Mouse (Mus musculus) layer of hippocampus, postnatal 25 days (tissue): ENCODE measurements around the gene Col17a1. TPM values are rescaled to one million over a fixed set of nuclear protein-coding genes. Genes with fewer than 3 reads are reported as not detected.

Experiments
- DNase-seq, 2 experiments: peaks; one replicate each; pipeline ENCODE4 v3.0.0; 2022; ENCODE audit warnings: mixed read lengths in 2 of 2, low spot score in 1 of 2; ENCODE audit errors: extremely low spot score in 1 of 2
- total RNA-seq, 2 experiments: library from RNA; stranded (reverse); gene quantifications; 2 replicates each; pipeline ENCODE4 v1.2.3; 2021

Col17a1 gene
- total RNA-seq, 2 experiments from 2014 or later, result 0.15 TPM; not detected in 1

DNA sequence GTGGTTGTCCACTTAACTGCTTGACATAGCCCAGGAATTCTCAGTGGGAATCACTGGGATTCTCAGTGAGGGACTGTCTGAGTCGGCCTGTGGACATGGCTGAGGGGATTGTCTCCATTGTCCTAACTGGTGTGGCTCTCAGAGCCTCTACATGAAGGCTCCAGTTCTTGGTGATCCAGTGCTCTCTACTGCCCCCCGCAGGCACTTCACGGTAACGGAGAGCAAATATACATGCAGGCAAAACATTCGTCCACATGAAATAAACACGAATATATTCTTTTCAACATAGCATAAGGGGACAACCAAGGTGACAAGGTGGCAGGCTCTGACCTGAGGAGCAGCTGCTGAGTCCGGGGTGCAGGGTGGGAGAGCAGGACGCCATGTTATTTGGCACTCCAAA lies 17.5 kb downstream of the Col17a1 start:
- peak in 1 of 2 experiments; percentile 53 for DNase-seq

DNA sequence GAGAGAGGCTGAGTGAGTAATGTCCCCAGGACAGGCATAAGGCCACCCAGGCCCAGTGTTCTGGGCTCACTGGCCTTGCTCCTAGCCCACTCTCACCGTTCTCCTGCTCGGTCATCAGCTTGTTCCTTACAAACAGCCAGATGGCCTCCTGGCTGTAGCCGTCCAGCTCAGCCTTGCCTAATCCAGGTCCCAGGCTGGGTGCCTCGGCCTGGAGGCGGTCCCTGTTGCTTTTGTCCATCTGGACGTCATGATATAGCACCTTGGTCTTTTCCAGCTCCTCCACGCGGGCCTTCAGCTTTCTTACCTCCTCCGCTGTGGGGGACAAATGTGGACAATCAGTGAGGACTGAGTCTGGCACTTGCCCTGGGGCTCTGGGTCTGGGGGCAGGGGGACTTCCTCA lies 23.5 kb downstream of the Col17a1 start:
- no peak for DNase-seq

DNA sequence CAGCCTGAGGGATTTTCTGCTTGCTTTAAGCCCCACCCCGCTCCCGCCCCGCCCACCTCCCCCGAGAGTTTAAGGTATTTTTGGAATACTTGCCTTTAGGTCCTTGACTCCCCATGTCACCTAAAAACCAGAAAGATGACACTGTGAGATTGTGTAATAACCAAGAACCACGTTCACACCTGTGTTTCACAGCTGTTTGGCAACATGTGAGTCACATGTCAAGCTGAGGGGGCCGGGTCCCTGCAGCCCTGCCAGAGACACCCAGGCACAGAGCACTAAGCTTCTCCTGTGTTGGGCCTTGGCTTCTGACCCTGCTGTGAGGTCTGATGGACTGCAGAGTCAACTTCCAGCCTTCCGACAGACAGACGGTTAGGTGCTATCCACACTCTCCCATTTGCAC lies 24.3 kb downstream of the Col17a1 start:
- no peak for DNase-seq

DNA sequence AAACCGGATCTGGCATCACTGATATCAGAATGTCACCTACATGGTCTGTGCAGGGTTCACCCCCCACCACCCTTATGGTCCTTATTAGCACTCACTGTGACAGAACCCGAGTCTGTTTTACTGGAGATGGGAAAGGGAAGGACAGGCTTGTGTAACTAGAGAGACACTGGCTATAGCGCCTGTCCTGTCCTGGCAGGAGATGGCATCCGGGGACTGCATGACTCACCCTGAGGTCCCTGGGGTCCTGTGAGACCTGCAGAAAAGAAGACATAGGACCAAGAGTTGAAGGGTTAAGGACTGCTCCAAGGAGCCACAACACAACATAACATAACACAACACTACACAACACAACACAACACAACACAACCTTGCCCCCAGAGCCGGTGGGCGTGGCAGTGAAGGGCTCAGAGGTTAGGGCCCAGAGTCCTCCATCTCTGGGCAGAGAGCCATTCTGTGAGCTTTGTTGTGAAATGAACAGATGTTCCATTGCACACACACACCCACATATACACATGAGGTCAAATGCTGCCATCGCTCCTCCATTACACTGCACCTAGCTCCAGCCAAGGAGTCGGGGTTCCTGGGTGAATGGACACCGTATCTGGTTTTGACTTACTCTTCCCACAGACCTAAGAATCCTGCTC lies 32.0 kb downstream of the Col17a1 start:
- no peak for DNase-seq

DNA sequence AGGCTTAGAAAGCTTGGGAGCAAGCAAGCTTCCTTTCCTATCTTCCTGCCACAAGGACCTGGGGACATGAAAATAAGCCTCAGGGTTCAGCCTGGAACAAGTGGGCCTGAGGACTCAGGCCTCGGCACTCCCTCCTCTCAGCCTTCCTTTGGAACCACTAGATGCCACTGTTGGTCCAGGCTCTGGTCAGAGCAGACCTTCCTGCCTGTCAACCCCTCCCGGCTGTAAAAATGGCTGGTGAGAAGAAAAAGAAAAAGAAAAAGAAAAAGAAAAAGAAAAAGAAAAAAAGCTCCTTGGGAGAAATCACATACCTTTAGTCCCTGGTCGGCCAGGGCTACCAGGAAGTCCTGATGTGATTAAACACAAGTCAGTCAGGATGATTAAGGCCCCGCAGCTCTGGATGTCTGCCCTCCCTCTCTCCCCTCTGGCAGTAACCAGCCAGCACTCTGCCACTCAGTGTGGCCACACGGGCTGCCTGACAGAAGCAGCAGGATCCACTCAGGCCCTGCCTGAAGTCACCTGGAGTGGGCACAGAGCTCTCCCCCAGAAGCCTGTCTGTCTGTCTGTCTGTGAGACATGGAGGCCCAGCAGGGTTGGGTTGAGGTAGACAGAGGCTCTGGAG lies 32.9 kb downstream of the Col17a1 start:
- peak in 1 of 2 experiments; percentile 35 for DNase-seq

DNA sequence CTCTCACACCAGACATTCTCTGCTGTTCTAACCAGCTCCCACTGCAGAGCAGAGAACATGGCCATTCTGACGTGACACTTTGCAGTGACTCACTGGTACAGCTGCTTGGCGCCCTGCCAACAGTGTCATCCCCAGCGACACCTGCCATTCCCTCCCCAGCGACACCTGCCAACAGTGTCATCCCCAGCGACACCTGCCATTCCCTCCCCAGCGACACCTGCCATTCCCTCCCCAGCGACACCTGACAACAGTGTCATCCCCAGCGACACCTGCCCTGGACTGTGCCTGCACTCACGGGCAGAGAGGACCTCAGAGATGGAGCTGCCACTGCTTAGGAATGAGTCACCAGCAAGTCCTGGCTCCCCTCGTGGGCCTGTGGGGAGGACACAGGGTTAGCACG lies 37.0 kb downstream of the Col17a1 start:
- DNase-seq, result no peak

DNA sequence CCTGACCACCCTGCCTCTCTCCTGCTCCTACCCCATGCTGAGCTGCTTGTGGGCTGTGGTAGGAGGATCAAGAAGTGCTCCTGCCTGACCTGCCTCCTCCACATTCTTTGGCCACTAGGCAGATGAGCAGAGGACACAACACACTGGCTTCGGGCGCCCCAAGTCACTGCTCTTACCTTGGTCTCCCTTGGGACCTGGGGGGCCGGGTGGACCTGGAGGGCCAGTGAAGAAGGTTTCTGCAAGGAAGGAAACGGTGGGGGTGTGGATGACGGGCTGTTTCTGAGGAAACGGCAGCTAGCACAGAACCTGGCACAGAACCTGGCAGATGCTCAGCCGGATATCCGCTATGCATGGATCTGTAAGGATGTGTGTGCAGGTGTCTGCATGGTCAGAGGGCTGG lies 38.7 kb downstream of the Col17a1 start:
- no peak for DNase-seq

DNA sequence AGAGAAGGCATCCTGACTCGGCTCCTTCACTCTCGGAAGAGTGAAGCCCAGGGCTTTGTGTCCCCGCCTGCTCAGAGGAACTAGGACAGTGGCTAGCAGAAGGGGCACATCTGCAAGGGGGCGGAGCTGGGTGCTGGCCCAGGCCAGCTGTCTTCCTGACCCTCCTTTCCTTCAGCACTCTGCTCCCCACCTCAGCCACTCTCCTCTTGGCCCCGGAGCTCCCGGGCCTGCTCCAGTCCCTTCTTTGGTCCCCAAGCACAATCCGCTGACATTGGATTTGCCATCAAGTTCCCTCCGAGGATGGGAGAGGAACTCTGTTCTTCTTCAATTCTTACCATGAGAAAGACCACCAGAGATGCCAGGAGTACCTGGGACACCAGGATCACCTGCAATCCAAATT lies 39.6 kb downstream of the Col17a1 start:
- DNase-seq, result no peak

DNA sequence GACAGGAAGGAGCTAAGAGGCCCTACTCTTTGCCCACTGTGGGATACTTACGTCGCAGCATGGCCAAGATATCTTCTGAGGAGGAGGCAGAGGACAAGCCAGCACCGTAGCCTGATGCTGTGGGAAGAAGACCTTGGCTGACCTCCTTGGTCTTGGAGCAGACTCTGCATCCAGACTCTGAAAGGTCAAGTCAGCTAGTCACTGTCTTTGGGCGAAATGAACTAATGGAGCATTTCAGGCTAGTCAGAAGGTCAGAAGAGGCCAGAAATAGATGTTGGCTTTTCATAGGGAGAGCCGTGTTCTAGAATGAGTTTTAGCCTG lies 40.8 kb downstream of the Col17a1 start:
- no peak for DNase-seq

DNA sequence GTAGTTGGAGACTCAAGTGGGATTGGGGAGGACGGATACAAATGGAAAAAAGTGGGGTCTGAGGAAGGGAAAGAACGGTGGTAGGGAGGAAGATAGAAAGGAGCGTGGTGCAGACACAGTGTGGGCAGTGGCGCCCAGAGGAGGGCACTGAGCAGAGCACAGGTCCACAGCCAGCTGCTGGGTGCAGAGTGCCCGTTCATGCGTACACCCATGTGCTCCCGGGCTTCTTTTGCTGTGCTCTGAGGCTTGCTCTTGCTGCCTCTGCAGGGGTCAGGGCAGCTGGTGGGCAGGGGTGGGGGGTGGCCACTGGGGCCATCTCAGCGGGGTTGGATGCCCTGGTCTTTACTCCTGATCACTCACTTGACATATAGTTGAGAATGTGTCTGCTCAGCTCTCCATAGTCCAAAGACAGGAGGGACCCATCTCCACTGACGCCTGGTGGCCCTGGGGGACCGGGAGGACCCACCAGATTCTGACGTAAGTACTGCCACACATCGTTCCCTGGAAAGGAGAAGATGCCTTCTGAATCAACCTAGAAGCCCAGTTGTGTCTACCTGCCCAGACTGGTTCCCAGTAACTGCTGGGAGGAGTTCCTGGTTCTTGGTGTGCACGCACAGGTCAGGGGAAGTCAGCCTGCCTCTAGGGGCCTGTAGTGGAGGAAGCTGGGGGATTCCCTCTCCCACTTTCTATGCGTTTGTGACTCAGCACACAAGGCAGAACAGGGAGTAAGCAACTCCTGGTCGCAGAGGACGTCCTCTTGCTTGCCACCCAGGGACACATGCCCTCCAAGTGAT lies 41.3 kb downstream of the Col17a1 start:
- no peak for DNase-seq

DNA sequence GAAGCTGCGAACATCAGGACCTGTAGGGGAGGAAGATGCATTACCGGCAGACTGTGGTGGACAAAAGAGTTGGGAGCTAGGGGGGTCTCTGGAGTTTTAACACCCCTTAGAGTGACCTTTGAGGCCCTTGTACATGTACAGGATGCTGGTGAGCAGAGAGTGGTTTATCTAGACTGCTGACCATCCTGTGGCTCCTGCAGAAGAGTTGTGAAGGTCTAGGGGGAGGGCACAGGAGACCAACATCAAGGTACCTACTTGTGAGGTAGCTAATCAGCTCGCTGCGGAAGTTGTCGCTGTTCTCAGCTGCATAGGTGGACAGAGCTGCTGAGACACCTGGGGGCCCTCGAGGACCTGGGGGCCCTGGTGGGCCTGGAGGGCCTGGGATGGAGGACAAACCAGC lies 42.8 kb downstream of the Col17a1 start:
- no peak for DNase-seq

DNA sequence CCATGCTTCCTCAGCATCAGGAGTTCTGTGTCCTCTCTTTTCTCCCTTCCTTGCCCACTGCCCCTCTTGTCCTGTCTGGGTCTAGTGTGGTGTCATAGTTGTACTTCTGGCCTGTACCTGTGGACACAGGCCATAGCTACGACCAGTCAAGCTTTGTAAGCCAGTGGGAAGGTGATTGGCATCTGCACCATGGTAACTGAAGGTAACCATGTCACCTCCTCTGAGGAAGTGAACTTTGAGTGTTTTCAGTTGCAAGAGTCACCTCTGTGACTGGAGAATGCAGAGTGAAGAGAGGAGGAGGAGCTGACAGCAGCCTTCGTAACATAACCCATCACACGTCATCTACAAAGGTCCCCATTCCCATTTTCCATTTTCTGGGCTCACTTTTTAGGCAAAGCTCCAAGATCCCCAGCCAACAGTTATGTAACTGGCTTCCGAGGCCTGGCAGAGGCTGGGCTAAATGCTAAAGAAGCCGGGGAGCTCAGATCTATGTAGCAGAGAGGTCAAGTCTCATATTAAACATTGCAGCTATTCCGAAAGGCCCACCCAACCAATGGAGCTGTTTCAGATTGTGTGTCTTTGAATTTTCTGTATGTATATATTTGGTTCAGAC lies 45.3 kb downstream of the Col17a1 start:
- DNase-seq, result no peak

DNA sequence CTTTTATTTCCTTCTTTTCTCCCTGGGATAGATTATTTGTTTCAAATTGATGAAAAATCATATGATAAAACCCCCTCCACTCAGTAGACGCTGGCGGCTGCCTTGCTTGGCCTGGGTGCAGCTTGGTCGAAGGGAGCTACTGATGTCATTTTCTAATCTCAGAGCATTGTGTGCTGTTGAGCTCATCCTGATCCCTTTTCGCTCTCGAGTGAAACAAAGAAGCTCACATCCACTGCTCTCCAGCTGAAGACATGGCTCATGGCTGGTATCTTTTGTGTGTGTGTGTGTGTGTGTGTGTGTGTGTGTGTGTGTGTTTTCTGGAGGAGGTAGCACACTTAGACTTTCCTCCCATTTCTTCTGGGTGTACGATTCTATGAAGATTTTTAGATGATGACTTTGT lies 46.3 kb downstream of the Col17a1 start:
- DNase-seq, result no peak

DNA sequence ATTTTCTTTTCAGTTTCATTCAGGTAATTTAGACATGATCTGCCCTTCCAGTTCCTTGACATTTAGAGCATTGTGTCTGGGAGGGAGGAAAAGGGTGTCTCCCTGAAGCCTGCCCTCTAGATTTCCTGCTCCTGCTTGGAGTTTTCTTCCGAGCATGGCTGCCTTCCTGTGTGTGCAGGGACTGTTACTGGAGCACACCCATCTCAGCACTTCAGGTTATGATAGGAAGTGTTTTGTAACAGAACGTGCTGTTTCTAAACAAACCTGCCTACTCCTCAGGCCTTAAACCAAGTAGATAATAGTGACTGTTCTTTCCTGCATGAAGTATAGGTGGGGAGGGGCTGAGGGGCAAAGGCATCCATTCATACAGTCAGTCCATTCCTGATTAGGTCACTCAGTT lies 48.0 kb downstream of the Col17a1 start:
- DNase-seq, result no peak

DNA sequence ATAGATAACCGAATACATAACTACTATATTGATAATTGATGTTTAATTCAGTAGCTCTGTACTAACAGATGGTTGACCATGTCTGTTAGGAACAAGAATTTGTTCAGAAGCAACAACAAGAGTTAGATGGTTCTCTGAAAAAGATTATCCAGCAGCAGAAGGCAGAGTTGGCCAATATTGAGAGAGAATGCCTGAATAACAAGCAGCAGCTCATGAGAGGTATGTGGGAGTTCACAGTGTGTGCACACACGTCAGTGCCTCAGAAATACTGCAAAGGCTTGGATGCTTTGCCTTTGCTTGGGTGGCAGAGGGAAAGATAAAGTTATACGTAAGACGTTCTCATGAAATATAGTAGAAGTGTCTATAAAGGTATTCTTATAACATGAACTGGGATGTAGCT lies 56.5 kb downstream of the Col17a1 start:
- DNase-seq, result no peak

DNA sequence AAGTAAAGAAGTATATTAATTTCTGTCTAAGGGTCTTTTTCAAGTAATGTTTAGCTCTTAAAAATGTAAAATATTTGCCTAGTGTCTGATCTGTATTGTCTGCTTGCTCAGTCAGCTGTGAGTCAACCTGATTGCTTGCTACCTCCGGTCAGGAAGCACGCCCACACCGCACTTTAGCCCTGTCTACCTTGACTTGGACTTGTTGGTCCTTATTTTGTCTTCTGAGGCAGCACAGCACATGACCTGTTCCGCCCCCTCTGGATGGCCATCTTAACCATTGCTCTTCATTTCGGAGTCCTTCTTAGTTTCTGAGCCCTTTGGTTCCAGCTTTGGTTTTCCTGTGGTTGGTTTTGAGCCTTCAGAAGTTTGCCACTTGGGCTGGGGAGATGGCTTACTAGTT lies 60.1 kb downstream of the Col17a1 start:
- no peak for DNase-seq

DNA sequence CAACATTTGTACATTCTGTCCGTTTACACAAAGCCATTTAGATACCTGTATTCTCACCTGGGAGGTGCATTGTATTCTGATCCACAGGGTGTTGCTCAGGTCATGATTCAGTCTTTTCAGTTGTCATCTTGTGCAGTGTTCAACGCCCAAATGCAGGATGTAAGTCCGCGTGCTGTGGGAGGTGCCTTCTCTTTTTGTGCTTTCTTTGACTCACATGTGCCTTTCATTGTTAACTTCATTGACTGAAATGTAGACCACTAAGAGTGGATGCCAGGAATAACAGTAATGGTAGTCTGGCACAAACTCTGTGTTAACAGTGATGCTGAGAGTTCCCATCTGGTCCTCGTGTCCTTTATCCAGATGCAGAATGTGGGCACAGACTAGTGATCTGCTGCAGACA lies 61.5 kb downstream of the Col17a1 start:
- DNase-seq, result no peak

DNA sequence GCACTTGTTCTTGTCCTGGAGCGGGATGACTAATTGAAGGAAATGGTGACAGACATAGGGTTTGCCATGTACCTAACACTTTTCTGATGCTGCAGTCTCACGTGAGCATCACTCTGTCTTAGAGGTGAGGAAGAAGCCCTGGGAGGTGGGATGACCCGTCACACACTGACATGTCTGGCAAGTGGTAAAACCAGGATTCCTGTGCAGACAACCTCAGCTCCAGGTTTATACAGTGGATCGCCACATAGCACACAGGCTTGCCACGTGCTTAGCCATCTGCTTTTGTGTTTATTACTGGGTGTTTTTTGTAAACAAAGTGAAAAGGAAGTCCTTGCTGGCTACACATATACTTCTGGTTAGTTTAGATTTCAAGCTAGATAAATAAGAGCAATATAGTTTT lies 62.8 kb downstream of the Col17a1 start:
- DNase-seq, result no peak

DNA sequence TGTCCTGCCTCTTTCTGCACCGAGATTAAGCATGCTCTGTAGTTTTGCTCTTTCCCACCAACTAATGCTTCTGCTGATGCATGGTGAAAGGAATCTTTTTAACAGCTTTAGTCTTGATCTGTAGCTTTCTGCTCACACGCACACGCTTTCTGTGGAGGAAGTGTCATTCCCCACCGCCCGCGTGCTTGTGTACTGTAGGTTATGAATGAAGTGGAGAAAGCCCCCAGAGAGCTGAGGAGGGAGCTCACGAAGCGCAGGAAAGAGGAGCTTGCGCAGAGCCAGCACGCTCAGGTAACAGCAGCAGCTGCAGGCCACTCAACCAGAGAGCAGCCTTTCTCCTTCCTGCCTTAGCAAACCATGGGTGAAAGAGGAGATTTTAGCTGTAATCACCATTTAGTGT lies 64.4 kb downstream of the Col17a1 start:
- DNase-seq, result no peak

DNA sequence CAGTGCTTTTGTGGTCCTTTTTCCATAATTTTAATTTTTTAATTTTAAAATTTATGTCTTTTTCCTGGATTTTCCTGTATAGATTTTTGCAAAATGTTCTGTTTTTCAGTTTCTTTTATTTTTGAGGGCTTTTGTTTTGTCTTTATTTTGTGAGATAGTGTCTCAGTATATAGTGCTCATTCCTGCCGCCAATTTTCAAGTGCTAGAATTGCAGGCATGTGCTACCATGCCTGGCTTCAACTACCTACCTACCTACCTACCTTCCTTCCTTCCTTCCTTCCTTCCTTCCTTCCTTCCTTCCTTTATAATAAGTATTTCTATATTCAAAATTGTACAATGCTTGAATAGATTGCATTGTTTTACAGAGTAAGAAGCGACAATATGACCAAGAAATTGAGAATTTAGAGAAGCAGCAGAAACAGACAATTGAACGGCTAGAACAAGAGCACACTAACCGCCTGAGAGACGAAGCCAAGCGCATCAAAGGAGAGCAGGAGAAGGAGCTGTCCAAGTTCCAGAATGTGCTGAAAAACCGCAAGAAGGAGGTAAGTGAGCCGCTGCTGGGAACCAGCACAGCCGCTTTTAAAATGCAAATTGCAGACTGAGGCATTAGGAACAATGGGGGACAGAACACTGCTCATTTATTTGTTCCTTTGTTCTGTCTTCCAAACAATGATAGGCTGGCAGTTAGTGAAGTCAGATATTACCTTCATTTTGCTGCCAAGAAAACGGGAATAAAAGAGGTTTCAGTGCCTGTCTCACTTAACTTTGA lies 66.8 kb downstream of the Col17a1 start:
- no peak for DNase-seq

DNA sequence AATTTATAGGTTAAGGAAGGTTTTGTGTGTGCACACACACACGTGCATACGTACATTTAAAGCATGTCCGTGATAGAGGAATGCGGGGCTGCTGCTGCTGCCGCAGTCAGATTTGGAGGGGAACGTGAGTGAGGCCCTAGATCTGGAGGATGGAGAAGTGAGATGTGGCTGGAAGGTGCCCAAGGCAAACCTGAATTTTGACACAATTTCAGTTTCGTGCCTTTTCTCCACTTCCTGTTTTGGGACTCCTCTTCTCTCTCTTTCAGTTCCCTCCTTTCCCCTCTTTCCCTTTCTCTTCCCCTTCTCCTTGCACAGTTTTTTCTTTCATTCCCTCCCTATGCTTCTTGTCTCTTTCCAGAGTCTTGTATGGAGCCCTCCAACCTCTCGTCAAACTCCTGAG lies 70.4 kb downstream of the Col17a1 start:
- no peak for DNase-seq
